Mouse (Mus musculus): ENCODE measurements around the gene Slx4. TPM values are rescaled to one million over a fixed set of nuclear protein-coding genes. Genes with fewer than 3 reads are reported as not detected.
"Not testable (repeated sequence)": the region's sequence is repeated elsewhere in the genome, so short reads cannot be mapped to it uniquely, and the experiment has no call there.

Slx4 gene
- 10 to 100 TPM; 15.2 to 26.6 TPM for polyA plus RNA-seq (2017; shearing (Covaris generic))

- peak; percentile 90 for ATAC-seq
Measured at GRCm38 (mm10) chr16:4003489-4004398, at the start of gene Slx4. Gene Slx4 (minus strand): TSS chr16:4003770.

- no peak for ATAC-seq
Measured at GRCm38 (mm10) chr16:4052601-4053000, 49.0 kb upstream of the Slx4 start.

- no peak for ATAC-seq
Measured at GRCm38 (mm10) chr16:4045524-4045923, 42.0 kb upstream of the Slx4 start.

- no peak for ATAC-seq
Measured at GRCm38 (mm10) chr16:4044093-4044492, 40.5 kb upstream of the Slx4 start.

- ATAC-seq, result no peak
Measured at GRCm38 (mm10) chr16:4041646-4042045, 38.1 kb upstream of the Slx4 start.

GRCm38 (mm10) chr16:4040206-4040605 is 36.6 kb upstream of the Slx4 start:
- ATAC-seq, result no peak

GRCm38 (mm10) chr16:4037690-4038089 is 34.1 kb upstream of the Slx4 start:
- ATAC-seq, result no peak

- ATAC-seq, result no peak
Measured at GRCm38 (mm10) chr16:4036807-4037206, 33.2 kb upstream of the Slx4 start, which contains the start of gene Dnase1. Gene Dnase1 (plus strand): TSS chr16:4036942.

GRCm38 (mm10) chr16:4035575-4035974 is 32.0 kb upstream of the Slx4 start:
- ATAC-seq, result no peak

- ATAC-seq, result no peak
Measured at GRCm38 (mm10) chr16:4034476-4034875, 30.9 kb upstream of the Slx4 start.

- no peak for ATAC-seq
Measured at GRCm38 (mm10) chr16:4033971-4034370, 30.4 kb upstream of the Slx4 start.

GRCm38 (mm10) chr16:4032341-4032748 is 28.8 kb upstream of the Slx4 start:
- no peak for ATAC-seq

- ATAC-seq, result no peak
Measured at GRCm38 (mm10) chr16:4031441-4032274, 28.1 kb upstream of the Slx4 start.

- ATAC-seq, result no peak
Measured at GRCm38 (mm10) chr16:4030501-4030900, 26.9 kb upstream of the Slx4 start.

- ATAC-seq, result no peak
Measured at GRCm38 (mm10) chr16:4029371-4029841, 25.8 kb upstream of the Slx4 start.

- no peak for ATAC-seq
Measured at GRCm38 (mm10) chr16:4027211-4027610, 23.6 kb upstream of the Slx4 start.

GRCm38 (mm10) chr16:4026672-4027071 is 23.1 kb upstream of the Slx4 start:
- no peak for ATAC-seq

GRCm38 (mm10) chr16:4022719-4023118 is 19.1 kb upstream of the Slx4 start:
- ATAC-seq, result no peak

GRCm38 (mm10) chr16:4021241-4021640 is 17.7 kb upstream of the Slx4 start:
- ATAC-seq, result no peak

- not testable (repeated sequence) for ATAC-seq
Measured at GRCm38 (mm10) chr16:4017466-4017865, 13.9 kb upstream of the Slx4 start.

GRCm38 (mm10) chr16:4016786-4017185 is 13.2 kb upstream of the Slx4 start:
- not testable (repeated sequence) for ATAC-seq

GRCm38 (mm10) chr16:4014040-4014668 is 10.6 kb upstream of the Slx4 start:
- no peak for ATAC-seq

All from CD4-positive, CD25-positive, alpha-beta regulatory T cell, adult 4 months (primary cell).